Mouse (Mus musculus): Measurements from ENCODE around the gene Trak2. TPM values are rescaled to one million over a fixed set of nuclear protein-coding genes. Genes with fewer than 3 reads are reported as not detected.
"Not testable (repeated sequence)": the region's sequence is repeated elsewhere in the genome, so short reads cannot be mapped to it uniquely, and the experiment has no call there.

Gene Trak2
- polyA plus RNA-seq, 1 experiment from 2014 or later, result 12.3 TPM

DNA sequence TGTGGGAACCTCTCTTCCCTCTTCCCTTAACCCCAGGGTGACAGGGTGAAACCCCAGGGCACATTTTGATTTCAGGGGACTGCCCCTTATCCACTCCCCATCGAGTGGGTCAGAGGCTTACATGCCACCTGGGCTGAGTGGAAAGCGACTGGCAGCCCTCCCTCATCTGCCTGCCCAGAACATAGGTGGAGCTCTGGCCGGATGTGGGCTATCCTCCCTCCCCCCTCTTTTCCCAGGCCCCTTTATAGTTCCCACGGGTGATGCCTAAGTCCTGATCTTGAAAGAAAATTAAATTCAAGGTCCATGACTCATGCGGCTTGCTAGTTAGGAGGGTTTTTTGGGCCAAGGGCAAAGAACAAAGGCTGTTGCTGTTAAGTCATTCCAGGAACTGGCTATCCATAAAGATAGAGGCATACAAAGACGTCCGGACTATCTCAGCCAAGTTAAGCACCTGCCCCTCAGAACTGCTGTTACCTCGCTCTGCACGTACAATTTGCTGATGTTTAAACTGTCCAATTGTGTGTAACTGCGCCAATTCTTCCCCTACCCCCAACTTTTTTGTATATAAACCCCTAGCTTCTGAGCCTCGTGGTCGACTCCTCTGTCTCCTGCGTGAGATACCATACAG is 113.4 kb downstream of the Trak2 start:
- 59% methylated on average over 13 of the region's 13 CpGs for WGBS
- not testable (repeated sequence) for H3K4me2 ChIP-seq; ATAC-seq (ENCODE audit: insufficient number of reproducible peaks, low FRiP score, low TSS enrichment, low read depth); H3K4me3 ChIP-seq; H3K4me1 ChIP-seq; H3K9ac ChIP-seq; H3K9me3 ChIP-seq; H3K36me3 ChIP-seq; H3K27me3 ChIP-seq; H3K27ac ChIP-seq

DNA sequence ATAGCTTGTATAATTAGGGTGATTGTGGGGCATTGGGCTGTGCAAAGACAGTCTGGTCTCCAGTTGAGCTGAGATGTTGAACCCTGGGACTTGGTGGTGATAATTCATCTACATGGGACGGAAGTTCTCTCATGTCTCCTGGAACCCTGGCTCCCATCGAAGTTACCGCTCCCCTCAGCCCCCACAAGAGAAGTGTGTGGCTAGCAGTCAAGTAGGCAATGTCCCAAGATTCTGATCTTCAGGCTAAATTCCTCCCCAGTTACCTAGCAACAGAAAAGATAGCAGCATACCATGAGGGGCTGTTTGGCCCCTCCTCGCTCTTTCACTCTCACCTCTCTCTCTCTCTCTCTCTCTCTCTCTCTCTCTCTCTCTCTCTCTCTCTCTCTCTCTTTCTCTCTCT is 114.1 kb downstream of the Trak2 start:
- not testable (repeated sequence) for H3K4me2 ChIP-seq; H3K36me3 ChIP-seq; H3K4me3 ChIP-seq; H3K9ac ChIP-seq; H3K4me1 ChIP-seq; H3K27me3 ChIP-seq; ATAC-seq (ENCODE audit: insufficient number of reproducible peaks, low FRiP score, low TSS enrichment, low read depth); H3K27ac ChIP-seq; H3K9me3 ChIP-seq
- 81% methylated on average over 4 of the region's 4 CpGs for WGBS

DNA sequence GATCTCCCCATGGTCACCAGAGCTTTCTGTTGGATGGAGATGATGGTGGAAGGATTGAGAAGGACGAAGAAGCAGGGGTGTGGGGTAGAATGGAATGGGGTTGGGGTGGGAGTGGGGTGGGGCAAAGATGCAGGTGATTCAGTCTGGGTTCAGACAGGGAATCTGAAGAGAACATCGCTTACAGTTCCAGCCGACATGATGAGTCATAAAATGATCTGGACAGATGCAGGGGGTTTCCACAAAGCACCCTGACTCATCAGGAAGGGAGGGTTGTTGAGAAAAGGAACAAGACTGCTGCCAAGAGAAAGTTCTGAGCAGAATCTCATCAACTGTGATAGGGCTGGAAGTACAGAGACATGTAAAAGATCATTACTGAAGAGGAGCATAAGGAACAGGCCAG is 116.4 kb downstream of the Trak2 start:
- H3K27me3 ChIP-seq; H3K27ac ChIP-seq; H3K4me3 ChIP-seq; ATAC-seq (ENCODE audit: insufficient number of reproducible peaks, low FRiP score, low TSS enrichment, low read depth); H3K36me3 ChIP-seq; H3K9ac ChIP-seq; H3K9me3 ChIP-seq; H3K4me1 ChIP-seq; H3K4me2 ChIP-seq: not testable (repeated sequence)
- 66% methylated on average over 3 of the region's 3 CpGs for WGBS

Other genes starting within 250 kb of the Trak2 start
- gene Casp8, start 178.1 kb downstream of the Trak2 start, polyA plus RNA-seq (2015; fragmentation: Nextera tagmentation; extraction: Ambion mirVana), result 38.3 and 38.9 TPM in 2 replicates
- 22.6 and 24.5 TPM in 2 replicates for gene Stradb, start 92 bp upstream of the Trak2 start, polyA plus RNA-seq (2015; fragmentation: Nextera tagmentation; extraction: Ambion mirVana)
- gene C2cd6, start 121.5 kb upstream of the Trak2 start, polyA plus RNA-seq (2015; fragmentation: Nextera tagmentation; extraction: Ambion mirVana), result not detected in 2 replicates
- gene Tmem237, start 147.0 kb upstream of the Trak2 start, polyA plus RNA-seq (2015; fragmentation: Nextera tagmentation; extraction: Ambion mirVana), result 28.4 and 31.1 TPM in 2 replicates
- 0.18 and 0.21 TPM in 2 replicates for gene Mpp4, start 190.0 kb upstream of the Trak2 start, polyA plus RNA-seq (2015; fragmentation: Nextera tagmentation; extraction: Ambion mirVana)

Measured in limb, embryonic 15.5 days (tissue).